Mouse (Mus musculus): ENCODE results near the gene Fgfr2.

DNA sequence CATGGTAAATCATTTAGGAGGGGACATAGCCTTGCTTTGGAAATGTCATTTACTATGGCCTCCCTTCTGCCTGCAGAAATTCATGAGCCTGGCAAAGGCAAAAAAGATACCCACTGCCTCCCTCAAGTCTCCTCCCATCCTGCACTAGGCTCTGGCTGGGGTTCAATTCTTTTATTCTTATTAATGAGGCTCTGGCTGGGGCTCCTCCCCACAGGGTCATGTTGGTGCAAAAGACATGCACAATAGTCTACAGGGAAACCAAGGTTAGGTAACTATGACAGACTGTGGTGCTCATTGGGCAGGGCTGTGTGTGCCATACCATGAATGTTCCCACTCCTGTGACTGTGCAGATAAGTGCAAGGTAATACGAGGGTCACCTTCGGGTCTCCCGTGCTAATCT, 1337.4 kb downstream of the Fgfr2 start:
- TF ChIP-seq CEBPB (IDR thresholded peaks at IDR 0.05; ENCODE audit: low read depth): no peak
- no peak for TF ChIP-seq CTCF (IDR thresholded peaks at IDR 0.05; ENCODE audit: control insufficient read depth, insufficient read depth, insufficient read length)
- no peak for TF ChIP-seq MAX (IDR thresholded peaks at IDR 0.05)
- TF ChIP-seq MYOD1 (IDR thresholded peaks at IDR 0.05; ENCODE audit: control insufficient read depth, insufficient read length, low read depth): no peak
- no peak for TF ChIP-seq USF1 (IDR thresholded peaks at IDR 0.05; ENCODE audit: low read depth)
